Mouse (Mus musculus) bone marrow macrophage, adult 2 months (primary cell): ENCODE data around the gene Tns3.

Experiments used
- CTCF ChIP-seq: IDR thresholded peaks from 2 replicates; pipeline ENCODE4 v1.5.1; 2012; ENCODE audit warnings: low read depth, mild to moderate bottlenecking, low read length, moderate library complexity
- POLR2A ChIP-seq: IDR thresholded peaks from 2 replicates; pipeline ENCODE4 v1.6.1; 2012; ENCODE audit warnings: mild to moderate bottlenecking, low read depth, low read length, borderline replicate concordance

- TF ChIP-seq CTCF (no peak), POLR2A (no peak)
Measured at GRCm38 (mm10) chr11:8572762-8573161, 91.6 kb downstream of the Tns3 start.
